Mouse (Mus musculus) limb, embryonic 14.5 days (tissue): ENCODE measurements around the gene Pdcl. TPM values are rescaled to one million over a fixed set of nuclear protein-coding genes. Genes with fewer than 3 reads are reported as not detected.

ENCODE experiments used
- ATAC-seq: fragments of 200-750 bp; cut with Nextera tagmentation; 2 replicates; pipeline ENCODE4 v1.8.0; 2017; ENCODE audit warnings: low read depth, moderate number of reproducible peaks, moderate TSS enrichment; ENCODE audit not compliant: low FRiP score
- DNase-seq: peaks from one replicate; pipeline ENCODE4 v3.0.0-alpha.2; 2015; ENCODE audit warnings: low spot score
- H3K27ac ChIP-seq: fragments of 300-500 bp; sonication (generic); replicated peaks from 2 replicates; pipeline ENCODE4 v1.5.1; 2014; ENCODE audit warnings: low read depth, mild to moderate bottlenecking, low read length, moderate library complexity, mixed read lengths
- H3K27me3 ChIP-seq: fragments of 300-500 bp; sonication (generic); 2 replicates; pipeline ENCODE4 v1.6.1; 2014; ENCODE audit warnings: low read length, mixed read lengths; ENCODE audit not compliant: control insufficient read depth, insufficient read depth
- H3K36me3 ChIP-seq: fragments of 300-500 bp; sonication (generic); 2 replicates; pipeline ENCODE4 v1.6.1; 2014; ENCODE audit warnings: mild to moderate bottlenecking, low read length, moderate library complexity, mixed read lengths; ENCODE audit not compliant: control insufficient read depth, insufficient read depth
- H3K4me1 ChIP-seq: fragments of 300-500 bp; sonication (generic); 2 replicates; pipeline ENCODE4 v1.6.1; 2014; ENCODE audit warnings: antibody characterized with exemption, low read length, mixed read lengths; ENCODE audit not compliant: control insufficient read depth, insufficient read depth
- H3K4me2 ChIP-seq: fragments of 300-500 bp; sonication (generic); replicated peaks from 2 replicates; pipeline ENCODE4 v1.6.1; 2014; ENCODE audit warnings: low read depth, mild to moderate bottlenecking, low read length, moderate library complexity; ENCODE audit not compliant: severe bottlenecking
- H3K4me3 ChIP-seq: fragments of 300-500 bp; sonication (generic); replicated peaks from 2 replicates; pipeline ENCODE4 v1.5.1; 2014; ENCODE audit warnings: low read length
- H3K9ac ChIP-seq: fragments of 300-500 bp; sonication (generic); 2 replicates; pipeline ENCODE4 v1.6.1; 2014; ENCODE audit warnings: mild to moderate bottlenecking, low read depth, low read length, moderate library complexity; ENCODE audit not compliant: severe bottlenecking
- H3K9me3 ChIP-seq: fragments of 300-500 bp; sonication (generic); 2 replicates; pipeline ENCODE4 v1.6.1; 2016; ENCODE audit warnings: low read length; ENCODE audit not compliant: control insufficient read depth
- POLR2A ChIP-seq: fragments of 200-500 bp; IDR thresholded peaks from 2 replicates; pipeline ENCODE4 v1.8.0; 2012; ENCODE audit warnings: inconsistent platforms, mild to moderate bottlenecking, moderate library complexity, borderline replicate concordance; ENCODE audit not compliant: insufficient read depth, insufficient read length; ENCODE audit errors: extremely low read depth
- WGBS: fragments of 180-500 bp; shearing (Covaris S2); extraction: QIAGEN DNeasy Blood & Tissue Kit; methylation state at CpG from one replicate; pipeline ENCODE4 v1.1.7; 2014; 5-methylcytosine and 5-hydroxymethylcytosine counted together
- polyA plus RNA-seq, 2 experiments: library from polyadenylated mRNA; depleted of rRNA in 1 of 2; stranded (reverse) in 1 of 2; unstranded in 1 of 2; fragments of >200 nt; fragmentation: Nextera tagmentation in 1 of 2; extraction: Ambion mirVana in 1 of 2; gene quantifications; 2 replicates each; pipeline versions ENCODE4 v1.2.1 to v1.2.3; 2012 to 2014

The Pdcl gene
- polyA plus RNA-seq, 2 experiments = 26.7 to 41.0 TPM

DNA sequence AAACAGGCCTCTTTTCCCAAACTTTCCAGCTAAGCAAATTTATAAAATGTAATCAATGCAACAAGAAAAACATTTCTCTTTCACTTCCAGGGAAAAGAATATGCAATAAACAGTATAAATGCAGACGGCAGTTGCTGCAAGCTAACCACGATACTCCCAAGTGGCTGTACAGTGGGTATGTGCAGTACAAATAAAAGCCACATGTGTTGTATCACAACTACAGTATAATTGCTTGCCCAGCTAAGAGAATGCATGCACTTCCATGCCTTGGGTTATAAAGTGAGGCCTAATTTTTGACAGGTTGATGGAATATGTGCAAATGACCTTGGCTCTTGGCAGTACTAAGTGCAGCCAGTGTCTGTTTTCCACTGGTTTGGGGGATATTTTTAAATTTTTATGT lies 11.5 kb upstream of the Pdcl start:
- Histone ChIP-seq H3K4me3 (no peak overlapping the region), H3K27me3 (no peaks in the 10 kb centered on the region), H3K9ac (no peak overlapping the region), H3K4me1 (no peaks in the 10 kb centered on the region), H3K27ac (no peak overlapping the region), H3K36me3 (peaks cover 26% of the 10 kb centered on the region), H3K9me3 (no peaks in the 10 kb centered on the region), H3K4me2 (no peak overlapping the region)
- TF ChIP-seq POLR2A = no peak
- WGBS = 43% methylated on average over 2 of the region's 2 CpGs
- DNase-seq (no peak), ATAC-seq (no peak)

DNA sequence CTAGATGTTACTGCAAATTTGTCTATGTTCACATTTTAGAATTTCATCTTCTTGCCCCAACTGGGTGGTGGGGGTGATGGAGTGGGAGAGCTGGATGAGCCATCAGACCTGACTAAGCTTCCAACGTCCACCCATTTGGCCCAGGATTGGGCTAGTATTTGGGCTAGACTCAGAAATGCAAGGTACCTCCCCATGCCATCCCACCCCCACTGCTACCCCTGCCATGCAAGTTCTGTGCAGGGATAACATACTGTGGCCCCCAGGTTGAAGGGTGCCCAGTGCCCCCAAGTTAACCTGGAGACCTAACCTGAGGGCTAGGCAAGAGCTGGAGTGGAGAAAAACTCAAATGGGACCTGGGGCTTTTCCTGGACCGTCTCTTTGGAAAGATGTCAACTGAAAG lies 776 bp upstream of the Pdcl start:
- peak overlapping the region; percentile 73; the same call in 1 of the 2 replicates for H3K4me3 ChIP-seq

DNA sequence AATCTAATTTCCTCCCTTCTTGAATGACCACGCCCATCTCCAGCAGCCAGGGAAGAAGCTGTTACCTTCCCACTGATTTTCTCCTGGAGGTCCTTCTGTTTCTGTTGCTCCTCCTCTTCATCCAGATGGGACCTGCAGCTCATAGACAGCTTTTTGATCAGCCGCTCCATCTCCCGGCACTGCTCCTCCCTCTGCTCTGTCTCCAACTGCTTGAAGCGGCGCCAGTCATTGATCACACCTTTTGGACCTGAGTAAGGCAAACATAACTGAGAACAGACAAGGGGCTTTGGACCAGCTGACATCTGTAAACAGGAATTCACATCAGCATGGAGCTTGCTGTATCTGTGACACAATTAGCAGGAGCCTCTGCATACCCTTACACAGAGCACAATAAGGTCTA lies 3.6 kb downstream of the Pdcl start:
- H3K4me2 ChIP-seq = no peak overlapping the region
- no peaks in the 10 kb centered on the region for H3K4me1 ChIP-seq
- no peak overlapping the region for H3K4me3 ChIP-seq
- no peaks in the 10 kb centered on the region for H3K9me3 ChIP-seq
- ATAC-seq (no peak), DNase-seq (no peak)
- TF ChIP-seq POLR2A = no peak
- H3K36me3 ChIP-seq = peaks cover 59% of the 10 kb centered on the region
- no peak overlapping the region for H3K27ac ChIP-seq
- WGBS = 98% methylated on average over 5 of the region's 5 CpGs
- H3K27me3 ChIP-seq = no peaks in the 10 kb centered on the region
- no peak overlapping the region for H3K9ac ChIP-seq

More for the DNA sequence above, 776 bp upstream of the Pdcl start:
- DNase-seq (no peak), ATAC-seq (no peak)
- Histone ChIP-seq H3K27me3 (no peaks in the 10 kb centered on the region), H3K4me1 (no peaks in the 10 kb centered on the region), H3K27ac (no peak overlapping the region), H3K9me3 (no peaks in the 10 kb centered on the region), H3K36me3 (peaks cover 20% of the 10 kb centered on the region), H3K9ac (no peak overlapping the region), H3K4me2 (peak overlapping the region; percentile 67; the same call in 1 of the 2 replicates)
- 77% methylated on average over 2 of the region's 2 CpGs for WGBS
- TF ChIP-seq POLR2A = no peak

DNA sequence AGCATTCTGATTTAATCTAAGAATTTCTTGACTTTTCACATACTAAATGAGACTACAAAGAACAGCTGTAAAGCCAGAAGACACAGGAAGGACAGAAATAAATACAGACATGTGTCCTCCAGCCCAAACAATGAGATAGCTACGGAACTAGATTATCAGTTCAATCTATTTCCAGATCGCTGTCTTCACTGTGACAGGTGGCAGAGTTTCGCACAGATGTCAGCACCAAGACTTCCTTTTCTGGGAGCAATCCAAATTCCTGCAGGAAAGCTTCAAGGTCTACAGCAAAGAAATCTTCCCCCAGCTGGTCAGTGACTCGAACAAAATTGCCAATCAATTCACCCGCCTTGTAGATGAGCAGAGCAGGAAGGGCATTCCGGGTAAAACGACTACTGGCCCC lies 7.5 kb downstream of the Pdcl start:
- H3K9ac ChIP-seq = no peak overlapping the region
- ATAC-seq (no peak), DNase-seq (no peak)
- TF ChIP-seq POLR2A = no peak
- no peak overlapping the region for H3K27ac ChIP-seq
- no peaks in the 10 kb centered on the region for H3K27me3 ChIP-seq
- H3K4me3 ChIP-seq = no peak overlapping the region
- 92% methylated on average over 7 of the region's 7 CpGs for WGBS
- no peaks in the 10 kb centered on the region for H3K9me3 ChIP-seq
- peaks cover 60% of the 10 kb centered on the region for H3K36me3 ChIP-seq
- no peaks in the 10 kb centered on the region for H3K4me1 ChIP-seq
- H3K4me2 ChIP-seq = no peak overlapping the region

DNA sequence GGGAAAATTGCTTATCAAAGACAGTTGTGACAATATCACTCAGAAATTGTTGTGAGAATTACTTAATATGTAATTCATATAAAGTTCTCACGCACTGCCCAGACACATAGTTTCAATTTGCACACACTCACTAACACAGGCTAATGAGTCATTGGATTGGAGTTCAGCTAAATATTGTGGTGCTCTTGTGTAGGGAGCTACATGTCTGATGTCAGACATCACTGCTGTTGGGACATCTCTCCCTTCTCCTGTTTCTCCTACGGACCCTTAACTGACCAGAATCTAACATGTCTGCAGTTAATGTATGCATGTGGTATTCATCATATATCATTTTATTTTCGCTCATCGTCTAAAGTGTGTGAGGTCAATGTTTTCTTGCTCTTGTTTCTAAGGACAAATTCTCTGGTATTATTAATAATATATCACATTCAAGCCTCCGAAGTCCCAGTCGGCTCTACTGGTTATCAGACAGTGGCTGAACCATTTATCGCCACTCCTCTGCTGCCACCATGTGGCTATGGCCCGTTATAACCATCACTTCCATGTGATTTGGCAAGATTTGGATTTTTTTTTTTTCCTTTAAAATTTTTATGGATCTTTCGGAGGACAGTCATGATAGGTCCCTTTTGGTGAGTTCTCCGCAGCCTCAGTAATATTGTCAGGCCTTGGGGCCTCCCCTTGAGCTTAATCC lies 20.5 kb downstream of the Pdcl start:
- DNase-seq = peak; percentile 50

More for the DNA sequence above, 20.5 kb downstream of the Pdcl start:
- Histone ChIP-seq H3K9ac (no peak overlapping the region), H3K27ac (no peak overlapping the region), H3K4me2 (no peak overlapping the region), H3K36me3 (no peaks in the 10 kb centered on the region), H3K4me3 (no peak overlapping the region), H3K27me3 (no peaks in the 10 kb centered on the region), H3K9me3 (no peaks in the 10 kb centered on the region), H3K4me1 (no peaks in the 10 kb centered on the region)
- 53% methylated on average over 10 of the region's 10 CpGs for WGBS
- no peak for TF ChIP-seq POLR2A
- ATAC-seq = no peak
